8 mouse cellular contexts compared by ENCODE assay signal in the genomic region with DNA sequence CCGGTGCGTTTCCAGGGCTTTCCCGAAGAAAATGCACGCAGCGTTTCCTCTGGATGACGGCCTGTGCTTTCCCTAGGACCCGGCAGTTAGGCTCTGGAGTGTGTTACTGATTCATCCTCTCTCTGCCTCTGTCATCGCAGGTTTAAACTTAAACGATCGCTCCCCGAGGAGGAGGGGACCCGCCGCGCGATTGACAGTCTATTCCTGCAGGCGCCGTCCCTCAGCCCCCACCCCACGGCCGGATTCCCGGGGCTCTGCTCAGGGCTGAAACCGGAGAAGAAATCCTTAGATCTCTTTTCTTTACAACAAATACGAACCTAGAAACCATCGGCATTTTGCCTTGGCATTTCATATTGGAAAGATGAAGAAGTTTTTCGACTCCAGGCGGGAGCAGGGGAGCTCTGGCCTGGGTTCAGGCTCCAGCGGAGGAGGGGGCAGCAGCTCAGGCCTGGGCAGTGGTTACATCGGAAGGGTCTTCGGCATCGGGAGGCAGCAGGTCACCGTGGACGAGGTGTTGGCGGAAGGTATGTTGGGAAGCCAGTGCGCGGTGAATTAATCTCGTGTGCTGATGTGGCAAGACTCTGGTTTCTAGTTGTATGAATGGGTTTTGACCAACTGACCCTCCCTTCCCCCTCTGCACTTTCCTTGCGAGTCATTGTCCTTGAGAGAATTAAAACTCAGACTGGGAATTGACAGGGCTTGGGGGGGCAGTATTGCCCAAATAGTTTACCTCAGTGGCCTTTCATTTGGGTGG. TPM values are rescaled to one million over a fixed set of nuclear protein-coding genes. Genes with fewer than 3 reads are reported as not detected.
DNase-seq lines count a peak whose midpoint lies in the region; ATAC-seq and TF ChIP-seq lines count a peak whose summit lies in the region.

No protein-coding gene starts in this region.

- peak overlapping the region; percentile 73 for H3K4me2 ChIP-seq in intestine, embryonic 15.5 days (replicated peaks)
- H3K4me2 ChIP-seq in liver, embryonic 15.5 days, result peak overlapping the region; percentile 87
- H3K4me2 ChIP-seq in neural tube, embryonic 14.5 days (ENCODE audit: low read depth, low read length), result peak overlapping the region; percentile 80

- peak in 1 of 2 experiments; percentile 15 for DNase-seq in spleen, adult 2 months (ENCODE audit: low read depth in 1 of 2, low spot score in 2 of 2)
- no peak for DNase-seq in spleen, postnatal 14 days (ENCODE audit: low spot score in 2 of 2)
- DNase-seq in forelimb bud, embryonic 11.5 days (ENCODE audit: low read depth, low spot score), result peak; percentile 26
- DNase-seq in natural killer cell, adult 2 months (ENCODE audit: low spot score in 2 of 2), result no peak

- ATAC-seq in intestine, embryonic 15.5 days, result peak; percentile 52
- peak; percentile 35 for ATAC-seq in liver, embryonic 15.5 days (ENCODE audit: insufficient read depth)
- peak; percentile 62 for ATAC-seq in neural tube, embryonic 14.5 days (ENCODE audit: low read depth)

- under 1% methylated on average over 36 of the region's 36 CpGs for WGBS in spleen, adult 2 months
- WGBS in bone marrow, adult 2 months, result under 1% methylated on average over 36 of the region's 36 CpGs
- under 1% methylated on average over 36 of the region's 36 CpGs for WGBS in intestine, embryonic 15.5 days
- WGBS in liver, embryonic 15.5 days (ENCODE audit: insufficient replicate concordance), result under 1% methylated on average over 36 of the region's 36 CpGs
- under 1% methylated on average over 36 of the region's 36 CpGs for WGBS in neural tube, embryonic 14.5 days

- H3K36me3 ChIP-seq in spleen, adult 2 months (ENCODE audit: control insufficient read depth, insufficient read depth, low read length), result no peaks in the 10 kb centered on the region
- no peaks in the 10 kb centered on the region for H3K36me3 ChIP-seq in intestine, embryonic 15.5 days
- H3K36me3 ChIP-seq in liver, embryonic 15.5 days (replicated peaks), result no peaks in the 10 kb centered on the region; the same call in 1 of the 2 replicates
- no peaks in the 10 kb centered on the region for H3K36me3 ChIP-seq in neural tube, embryonic 14.5 days (ENCODE audit: control insufficient read depth, insufficient read depth, low read length)

- H3K27ac ChIP-seq in spleen, adult 2 months (ENCODE audit: insufficient read depth, low read length), result peak overlapping the region; percentile 100
- peak overlapping the region; percentile 99 for H3K27ac ChIP-seq in bone marrow, adult 2 months (ENCODE audit: control insufficient read depth, insufficient read depth, low read depth, low read length, poor library complexity)
- H3K27ac ChIP-seq in intestine, embryonic 15.5 days, result peak overlapping the region; percentile 99
- H3K27ac ChIP-seq in liver, embryonic 15.5 days (replicated peaks), result peak overlapping the region; percentile 94
- peak overlapping the region; percentile 97 for H3K27ac ChIP-seq in neural tube, embryonic 14.5 days (ENCODE audit: low read depth, low read length)

- peak overlapping the region; percentile 94 for H3K9ac ChIP-seq in intestine, embryonic 15.5 days
- peak overlapping the region; percentile 92 for H3K9ac ChIP-seq in liver, embryonic 15.5 days
- peak overlapping the region; percentile 88 for H3K9ac ChIP-seq in neural tube, embryonic 14.5 days (replicated peaks; ENCODE audit: low read depth, low read length)

- no peaks in the 10 kb centered on the region for H3K9me3 ChIP-seq in intestine, embryonic 15.5 days
- H3K9me3 ChIP-seq in liver, embryonic 15.5 days (replicated peaks), result no peaks in the 10 kb centered on the region
- H3K9me3 ChIP-seq in neural tube, embryonic 14.5 days (ENCODE audit: control insufficient read depth, low read length), result no peaks in the 10 kb centered on the region

- no peak for TF ChIP-seq POLR2A in spleen, adult 2 months (IDR thresholded peaks at IDR 0.05; ENCODE audit: low read depth, low read length)
- TF ChIP-seq POLR2A in bone marrow, adult 2 months (IDR thresholded peaks at IDR 0.05; ENCODE audit: borderline replicate concordance, control insufficient read depth, low read depth, low read length), result no peak

- H3K4me1 ChIP-seq in spleen, adult 2 months (ENCODE audit: control insufficient read depth, insufficient read depth, insufficient read length), result no peaks in the 10 kb centered on the region
- peaks cover 4% of the 10 kb centered on the region; the same call in 1 of the 2 replicates for H3K4me1 ChIP-seq in bone marrow, adult 2 months (ENCODE audit: control insufficient read depth, insufficient read depth, low read length)
- peaks cover 38% of the 10 kb centered on the region for H3K4me1 ChIP-seq in intestine, embryonic 15.5 days (replicated peaks)
- H3K4me1 ChIP-seq in liver, embryonic 15.5 days (replicated peaks), result peaks cover 51% of the 10 kb centered on the region
- peaks cover 33% of the 10 kb centered on the region for H3K4me1 ChIP-seq in neural tube, embryonic 14.5 days (ENCODE audit: control insufficient read depth, insufficient read depth, low read length)

- TF ChIP-seq CTCF in spleen, adult 2 months (IDR thresholded peaks at IDR 0.05; ENCODE audit: extremely low read depth, insufficient read depth, insufficient read length, insufficient replicate concordance), result no peak
- TF ChIP-seq CTCF in bone marrow, adult 2 months (IDR thresholded peaks at IDR 0.05; ENCODE audit: control insufficient read depth, insufficient read depth, low read length), result no peak

- peak overlapping the region; percentile 97 for H3K4me3 ChIP-seq in spleen, adult 2 months (ENCODE audit: extremely low read depth, insufficient read depth, insufficient read length)
- H3K4me3 ChIP-seq in bone marrow, adult 2 months (replicated peaks; ENCODE audit: control insufficient read depth, low read depth, low read length), result peak overlapping the region; percentile 96
- peak overlapping the region; percentile 93 for H3K4me3 ChIP-seq in intestine, embryonic 15.5 days (replicated peaks)
- H3K4me3 ChIP-seq in liver, embryonic 15.5 days (replicated peaks), result peak overlapping the region; percentile 97
- H3K4me3 ChIP-seq in neural tube, embryonic 14.5 days (ENCODE audit: low read depth, low read length), result peak overlapping the region; percentile 88

- no peaks in the 10 kb centered on the region for H3K27me3 ChIP-seq in spleen, adult 2 months (ENCODE audit: control insufficient read depth, insufficient read depth, low read length)
- no peaks in the 10 kb centered on the region for H3K27me3 ChIP-seq in intestine, embryonic 15.5 days (replicated peaks)
- H3K27me3 ChIP-seq in liver, embryonic 15.5 days, result no peaks in the 10 kb centered on the region
- no peaks in the 10 kb centered on the region for H3K27me3 ChIP-seq in neural tube, embryonic 14.5 days (ENCODE audit: control insufficient read depth, insufficient read depth, low read length)

RNA-seq across cellular contexts. Expression of a gene that starts 0.6 kb away (rescaled TPM):
- 21.5 and 22.1 TPM in 2 replicates for polyA plus RNA-seq in spleen, adult 2 months (2012; rRNA removed)
- 11.6 and 16.9 TPM in 2 replicates for polyA plus RNA-seq in bone marrow, adult 2 months (2011; ENCODE audit: insufficient read depth, insufficient read length, low replicate concordance, missing spikeins)
- 13.7 and 14.8 TPM in 2 replicates for polyA plus RNA-seq in intestine, embryonic 15.5 days (2015; fragmentation: Nextera tagmentation; extraction: Ambion mirVana)
- polyA plus RNA-seq in liver, embryonic 15.5 days (2015; fragmentation: Nextera tagmentation; extraction: Ambion mirVana), result 3.2 TPM in 2 replicates
- polyA plus RNA-seq in neural tube, embryonic 14.5 days (2014; fragmentation: Nextera tagmentation; extraction: Ambion mirVana), result 47.2 and 53.6 TPM in 2 replicates

RNA-seq across cellular contexts. Expression of a gene that starts 56.5 kb away (rescaled TPM):
- polyA plus RNA-seq in spleen, adult 2 months (2012; rRNA removed), result 9.7 and 13.7 TPM in 2 replicates
- polyA plus RNA-seq in bone marrow, adult 2 months (2011; ENCODE audit: insufficient read depth, insufficient read length, low replicate concordance, missing spikeins), result 3.7 and 9.0 TPM in 2 replicates
- polyA plus RNA-seq in intestine, embryonic 15.5 days (2015; fragmentation: Nextera tagmentation; extraction: Ambion mirVana), result 345 and 376 TPM in 2 replicates
- polyA plus RNA-seq in liver, embryonic 15.5 days (2015; fragmentation: Nextera tagmentation; extraction: Ambion mirVana), result 36.9 and 39.6 TPM in 2 replicates
- polyA plus RNA-seq in neural tube, embryonic 14.5 days (2014; fragmentation: Nextera tagmentation; extraction: Ambion mirVana), result 2.9 and 4.9 TPM in 2 replicates
